Mouse (Mus musculus) ES-E14 (cell line): ENCODE results near the gene Wwtr1.

Experiments used
- CHD2 ChIP-seq: IDR thresholded peaks from 2 replicates; pipeline ENCODE4 v1.6.1; 2014; ENCODE audit warnings: mild to moderate bottlenecking, low read depth, low read length, inconsistent platforms
- HCFC1 ChIP-seq: IDR thresholded peaks from 2 replicates; pipeline ENCODE4 v1.6.1; 2012; ENCODE audit warnings: low read length, inconsistent platforms, borderline replicate concordance; ENCODE audit not compliant: insufficient read depth
- MAFK ChIP-seq: IDR thresholded peaks from 2 replicates; pipeline ENCODE4 v1.6.1; 2014; ENCODE audit warnings: mild to moderate bottlenecking, low read depth, low read length, inconsistent platforms; ENCODE audit not compliant: insufficient read depth
- ZC3H11A ChIP-seq: IDR thresholded peaks from 2 replicates; pipeline ENCODE4 v1.6.1; 2012; ENCODE audit warnings: low read depth, mild to moderate bottlenecking, inconsistent platforms, low read length, borderline replicate concordance
- ZNF384 ChIP-seq: IDR thresholded peaks from 2 replicates; pipeline ENCODE4 v1.6.1; 2012; ENCODE audit warnings: low read depth, low read length, inconsistent platforms

- TF ChIP-seq ZC3H11A (no peak), HCFC1 (no peak), ZNF384 (no peak), CHD2 (no peak), MAFK (no peak)
These were observed 59.6 kb downstream of the Wwtr1 start for GRCm38 (mm10) chr3:57516146-57516545.
